Mouse (Mus musculus) olfactory bulb, adult 2 months (tissue): ENCODE measurements around the gene Fbll1.

Experiments used
- CTCF ChIP-seq: fragments of 200-500 bp; IDR thresholded peaks from 2 replicates; pipeline ENCODE4 v1.5.1; 2012; ENCODE audit warnings: low read depth, mild to moderate bottlenecking, low read length, moderate library complexity; ENCODE audit not compliant: insufficient read depth
- POLR2A ChIP-seq: fragments of 200-500 bp; IDR thresholded peaks from 2 replicates; pipeline ENCODE4 v1.6.1; 2012; ENCODE audit warnings: mild to moderate bottlenecking, low read depth, low read length, moderate library complexity; ENCODE audit not compliant: insufficient read depth

DNA sequence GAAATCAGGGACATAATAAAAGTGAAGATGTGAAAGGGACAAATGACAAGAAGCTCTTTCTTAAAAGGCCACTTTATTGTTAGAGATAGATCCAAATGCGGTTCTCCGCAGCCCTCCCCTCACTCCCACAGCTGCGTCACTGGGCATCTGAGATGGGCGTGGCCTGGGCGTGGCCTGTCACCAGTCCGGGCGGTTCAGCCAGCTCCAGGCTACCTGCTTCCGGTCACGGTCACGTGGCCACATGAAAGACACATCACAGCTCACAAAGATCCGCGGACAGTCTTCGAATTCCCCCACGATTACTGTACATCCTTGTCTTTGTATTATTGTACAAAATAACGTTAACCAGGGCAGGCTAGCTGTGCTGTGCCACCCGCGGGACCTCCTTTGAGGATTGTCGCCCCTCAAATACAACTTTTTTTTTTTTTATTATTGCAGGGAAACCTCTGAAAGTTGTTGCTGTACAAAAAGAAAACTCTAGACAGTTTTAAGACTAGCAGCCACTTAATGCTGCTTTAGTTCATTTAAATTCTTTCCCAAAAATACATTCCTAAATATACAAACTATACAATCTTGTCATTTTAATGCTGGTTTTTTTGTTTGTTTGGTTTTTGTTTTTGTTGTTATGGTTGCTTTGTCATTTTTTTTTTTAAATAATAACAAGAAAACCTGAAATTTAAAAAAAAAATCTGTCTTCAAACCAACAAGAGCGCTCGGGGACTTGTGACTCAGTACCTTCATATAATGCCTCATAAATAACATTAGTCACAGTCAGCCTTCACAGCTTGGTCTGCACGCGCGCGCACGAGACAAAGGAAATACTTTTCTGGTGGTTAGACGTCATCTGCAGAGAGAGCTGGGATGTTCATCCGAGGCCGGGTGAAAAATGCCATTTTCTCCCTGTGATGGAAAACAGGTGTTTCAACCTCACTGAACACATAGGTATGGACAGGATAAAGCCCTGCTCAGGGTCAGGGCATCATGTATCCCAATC lies 40.0 kb upstream of the Fbll1 start:
- TF ChIP-seq CTCF: no peak
- TF ChIP-seq POLR2A: no peak
